Mouse (Mus musculus): ENCODE measurements around the gene Lrp8. TPM values are rescaled to one million over a fixed set of nuclear protein-coding genes. Genes with fewer than 3 reads are reported as not detected.

The Lrp8 gene
- total and polyA plus RNA-seq, 3 experiments, result 6.4 to 21.1 (median 14.2) TPM

DNA sequence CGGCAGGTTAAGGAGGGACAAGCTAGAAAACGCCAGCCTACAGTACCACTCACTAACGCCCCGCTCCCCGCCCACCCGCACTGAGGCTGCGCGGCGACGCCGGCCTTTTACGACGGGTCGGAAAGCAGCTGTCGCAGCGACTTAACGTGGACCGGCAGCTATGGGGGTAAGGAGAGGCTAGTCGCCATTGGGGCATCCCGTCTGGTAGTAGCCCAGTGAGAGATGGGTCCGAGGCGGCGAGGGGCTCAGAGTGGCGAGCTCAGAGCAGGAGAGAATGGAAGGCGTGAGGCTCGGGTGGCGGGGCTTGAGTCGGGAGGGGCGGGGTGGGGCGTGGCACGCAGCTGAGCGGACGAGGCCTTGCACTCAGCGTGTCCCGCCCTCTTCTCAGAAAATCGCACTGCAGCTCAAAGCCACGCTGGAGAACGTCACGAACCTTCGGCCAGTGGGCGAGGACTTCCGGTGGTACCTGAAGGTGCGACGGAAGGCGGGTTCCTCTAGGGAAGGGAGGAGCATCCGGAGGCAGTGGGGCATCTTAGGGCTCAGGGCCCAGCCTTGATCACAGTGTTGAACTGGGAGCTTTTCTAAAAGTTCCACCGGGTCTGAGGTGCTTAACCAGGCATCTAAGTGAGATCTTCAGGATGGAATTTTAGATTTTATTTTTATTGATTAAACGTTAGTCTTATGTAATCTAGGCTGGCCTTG lies 87.8 kb downstream of the Lrp8 start, which contains the start of gene 0610037L13Rik:
0610037L13Rik (plus strand) TSS at position 83 of the 702 bp plus-strand sequence.
- TF ChIP-seq CHD1 (IDR thresholded peaks at IDR 0.05; ENCODE audit: low read depth, low read length), result no peak
- TF ChIP-seq ETS1 (conservative IDR thresholded peaks at IDR 0.05; ENCODE audit: low read depth, low read length), result no peak
- TF ChIP-seq MXI1 (IDR thresholded peaks at IDR 0.05; ENCODE audit: low read depth, low read length), result peak; percentile 83
- no peak for TF ChIP-seq USF1 (IDR thresholded peaks at IDR 0.05; ENCODE audit: low read depth, low read length)
- TF ChIP-seq RAD21 (IDR thresholded peaks at IDR 0.05; ENCODE audit: low read depth, low read length), result no peak
- TF ChIP-seq MYC (IDR thresholded peaks at IDR 0.05; ENCODE audit: low read depth, low read length), result peak; percentile 71
- peak; percentile 72; the same call in 1 of the 2 replicates for TF ChIP-seq MAZ (IDR thresholded peaks at IDR 0.05; ENCODE audit: low read depth, low read length)
- TF ChIP-seq KAT2A (IDR thresholded peaks at IDR 0.05; ENCODE audit: insufficient replicate concordance, low read length), result peak; percentile 63; the same call in 1 of the 2 replicates
- no peak for TF ChIP-seq EP300 (IDR thresholded peaks at IDR 0.05; ENCODE audit: low read length)
- TF ChIP-seq JUND (conservative IDR thresholded peaks at IDR 0.05; ENCODE audit: low read depth, low read length), result 0 out of 2 replicates have a peak, but pooled peaks have one; percentile 11
- no peak for TF ChIP-seq ZNF384 (IDR thresholded peaks at IDR 0.05; ENCODE audit: low read depth, low read length)
- TF ChIP-seq POLR2AphosphoS2 (IDR thresholded peaks at IDR 0.05; ENCODE audit: low read depth, low read length), result peak; percentile 76
- TF ChIP-seq TCF12 (IDR thresholded peaks at IDR 0.05; ENCODE audit: low read depth, low read length), result peak; percentile 83
- TF ChIP-seq GABPA (IDR thresholded peaks at IDR 0.05; ENCODE audit: insufficient replicate concordance, low read depth, low read length), result no peak
- TF ChIP-seq JUN (IDR thresholded peaks at IDR 0.05; ENCODE audit: insufficient read depth, low read depth, low read length), result no peak
- TF ChIP-seq ZC3H11A (IDR thresholded peaks at IDR 0.05; ENCODE audit: low read depth, low read length), result no peak
- TF ChIP-seq SIN3A (IDR thresholded peaks at IDR 0.05; ENCODE audit: low read length), result peak; percentile 93
- peak; percentile 86 for TF ChIP-seq NELFE (IDR thresholded peaks at IDR 0.05; ENCODE audit: low read depth, low read length)
- TF ChIP-seq MAFK (IDR thresholded peaks at IDR 0.05; ENCODE audit: insufficient replicate concordance, low read length), result no peak
- no peak for TF ChIP-seq E2F4 (IDR thresholded peaks at IDR 0.05; ENCODE audit: insufficient replicate concordance, low read depth, low read length)
- peak; percentile 85 for TF ChIP-seq ELF1 (IDR thresholded peaks at IDR 0.05; ENCODE audit: low read depth, low read length)
- TF ChIP-seq IRF4 (IDR thresholded peaks at IDR 0.05; ENCODE audit: low read depth, low read length), result 0 out of 2 replicates have a peak, but pooled peaks have one; percentile 5
- TF ChIP-seq BHLHE40 (IDR thresholded peaks at IDR 0.05; ENCODE audit: low read depth, low read length), result no peak
- TF ChIP-seq CTCF (conservative IDR thresholded peaks at IDR 0.05 in 1 of 2, IDR thresholded peaks at IDR 0.05 in 1 of 2; ENCODE audit: low read depth in 2 of 2, low read length in 2 of 2), result no peak
- TF ChIP-seq ZMIZ1 (IDR thresholded peaks at IDR 0.05; ENCODE audit: low read depth, low read length), result peak; percentile 59; the same call in 1 of the 2 replicates
- 0 out of 2 replicates have a peak, but pooled peaks have one; percentile 19 for TF ChIP-seq RCOR1 (conservative IDR thresholded peaks at IDR 0.05; ENCODE audit: low read depth, low read length)
- no peak for TF ChIP-seq PAX5 (IDR thresholded peaks at IDR 0.05; ENCODE audit: low read length)
- TF ChIP-seq MEF2A (IDR thresholded peaks at IDR 0.05; ENCODE audit: borderline replicate concordance, low read depth, low read length), result no peak
- no peak; the same call in 1 of the 2 replicates for TF ChIP-seq MAX (IDR thresholded peaks at IDR 0.05; ENCODE audit: low read length)
- peak; percentile 77 for TF ChIP-seq HCFC1 (IDR thresholded peaks at IDR 0.05; ENCODE audit: low read depth, low read length)
- no peak for TF ChIP-seq ZKSCAN1 (IDR thresholded peaks at IDR 0.05; ENCODE audit: borderline replicate concordance, low read depth, low read length)
- peak; percentile 86 for TF ChIP-seq NRF1 (IDR thresholded peaks at IDR 0.05; ENCODE audit: low read depth, low read length)
- peak; percentile 93 for TF ChIP-seq TBP (conservative IDR thresholded peaks at IDR 0.05; ENCODE audit: low read depth, low read length)
- peak; percentile 90 for TF ChIP-seq POLR2A (IDR thresholded peaks at IDR 0.05; ENCODE audit: low read depth, low read length)
- no peak for TF ChIP-seq USF2 (conservative IDR thresholded peaks at IDR 0.05; ENCODE audit: low read depth, low read length)
- 0 out of 2 replicates have a peak, but pooled peaks have one; percentile 38 for TF ChIP-seq CHD2 (IDR thresholded peaks at IDR 0.05; ENCODE audit: low read length)
- TF ChIP-seq SMC3 (IDR thresholded peaks at IDR 0.05; ENCODE audit: low read depth, low read length), result no peak
- TF ChIP-seq UBTF (IDR thresholded peaks at IDR 0.05; ENCODE audit: low read depth, low read length), result 0 out of 2 replicates have a peak, but pooled peaks have one; percentile 57
- peak; percentile 99 for DNase-seq (ENCODE audit: extremely low read depth)
- Histone ChIP-seq H3K27ac (ENCODE audit: insufficient read depth, low read depth) (peak within 1 kb of the TSS; percentile 77), H3K9ac (ENCODE audit: insufficient read depth, low read depth) (peak within 1 kb of the TSS; percentile 97), H3K4me2 (ENCODE audit: insufficient read depth, low read depth, poor library complexity, severe bottlenecking) (peak within 1 kb of the TSS; percentile 85), H3K9me3 (replicated peaks; ENCODE audit: low read length) (no peaks in the 10 kb centered on the region), H3K36me3 (replicated peaks in 1 of 2; ENCODE audit: control insufficient read depth in 1 of 2, insufficient read depth in 1 of 2, low read length in 1 of 2) (peaks cover 25 to 73% of the 10 kb centered on the region in 2 experiments), H3K79me2 (replicated peaks; ENCODE audit: control insufficient read depth, extremely low read depth, insufficient read depth, poor library complexity, severe bottlenecking) (peaks cover 3% of the 10 kb centered on the region; the same call in 1 of the 2 replicates), H3K27me3 (replicated peaks) (no peaks in the 10 kb centered on the region), H3K4me3 (replicated peaks in 1 of 3; ENCODE audit: low read depth in 2 of 3, low read length in 2 of 3, poor library complexity in 1 of 3) (peak within 1 kb of the TSS; percentile 56 to 86 (median 78)), H3K4me1 (ENCODE audit: control insufficient read depth in 1 of 2, insufficient read depth in 2 of 2) (peaks cover 3 to 19% of the 10 kb centered on the region in 2 experiments; a peak in 3 of 4 replicates)
- dilution Hi-C loops (cut with MboI; ENCODE audit: extremely low pct_ligation_motif_present, extremely low pct_unique_long_range_greater_than_20kb, low sequenced_read_pairs) (no loop called here), in situ Hi-C loops (cut with MboI; ENCODE audit: low pct_ligation_motif_present, low pct_unique_long_range_greater_than_20kb, low sequenced_read_pairs) (no loop called here)
